28 mouse cellular contexts compared by ENCODE assay signal in the genomic region with DNA sequence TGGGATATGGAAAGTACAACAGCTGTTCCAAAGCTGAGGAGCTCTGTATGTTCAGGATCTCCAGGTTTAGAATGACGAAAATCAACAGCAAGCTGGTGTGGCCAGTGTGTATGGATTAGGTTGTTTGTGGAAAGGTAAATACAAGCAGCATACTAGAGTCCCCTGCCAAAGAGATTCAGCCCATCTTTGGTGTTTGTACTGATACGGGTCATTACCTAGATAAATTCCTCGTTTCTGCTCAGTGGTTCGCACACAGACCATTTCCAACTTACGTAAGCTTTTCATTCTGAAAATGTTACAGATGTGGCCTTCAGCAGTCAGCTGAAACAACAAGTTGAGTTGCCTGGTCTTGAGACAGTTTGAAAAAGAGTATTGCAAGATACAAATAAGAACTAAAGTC.
A peak's percentile ranks its signal among the peaks of the same experiment; 100 is the strongest.
DNase-seq lines count a peak whose midpoint lies in the region; ATAC-seq and TF ChIP-seq lines count a peak whose summit lies in the region.
"Had no signal": no experiment of that assay in that cellular context is flagged by ENCODE, and none has a peak within 500 bp of the region (broad histone marks: within the 10 kb centered on the region; RNA-seq: fewer than 3 reads in every experiment).

No protein-coding gene starts in this region.

- 0 out of 2 replicates have a peak, but pooled peaks have one; percentile 36 for ATAC-seq in kidney, embryonic 15.5 days (replicated peaks; ENCODE audit: low FRiP score)
- ATAC-seq in kidney, postnatal 0 days (replicated peaks; ENCODE audit: low FRiP score, low read depth): 0 out of 2 replicates have a peak, but pooled peaks have one; percentile 25
- ATAC-seq: activated CD4-positive, CD25-positive, alpha-beta regulatory T cell, adult 4 months; CD4-positive, CD25-positive, alpha-beta regulatory T cell, adult 4 months; forebrain, embryonic 14.5 days; forebrain, postnatal 0 days; hindbrain, embryonic 16.5 days had no signal

- TF ChIP-seq CTCF in kidney, postnatal 0 days (IDR thresholded peaks at IDR 0.05; ENCODE audit: low read depth): no peak

- DNase-seq in kidney, adult 11 months: peak; percentile 8
- no peak for DNase-seq in kidney, postnatal 14 days
- DNase-seq in kidney, adult 9 months: peak; percentile 33
- no peak for DNase-seq in kidney, adult 18-20 months
- DNase-seq in kidney, postnatal 0 days (ENCODE audit: low spot score): peak; percentile 30
- DNase-seq in spleen, adult 18-20 months: no peak
- DNase-seq in right cerebral cortex, postnatal 10 days (ENCODE audit: low spot score in 2 of 2): no peak
- DNase-seq: adrenal gland, adult 8-10 months; adrenal gland, postnatal 25 days; cerebellum, adult 11-12 months; cerebellum, adult 8-10 months; cerebellum, postnatal 10 days; cerebellum, postnatal 36 days; forebrain, postnatal 0 days; gastrocnemius, postnatal 25 days; heart, adult 18-20 months; heart, postnatal 10 days; heart, postnatal 36 days had no signal

- WGBS in kidney, embryonic 15.5 days: 51% methylated on average over 5 of the region's 5 CpGs
- WGBS in kidney, postnatal 0 days: 50% methylated on average over 5 of the region's 5 CpGs

- no peak overlapping the region for H3K9ac ChIP-seq in kidney, embryonic 15.5 days
- H3K9ac ChIP-seq in kidney, postnatal 0 days (ENCODE audit: low read depth, low read length): no peak overlapping the region
- H3K9ac ChIP-seq: forebrain, postnatal 0 days; heart, embryonic 12.5 days; heart, embryonic 15.5 days; hindbrain, embryonic 13.5 days had no signal

- H3K4me2 ChIP-seq in kidney, embryonic 15.5 days: no peak overlapping the region
- no peak overlapping the region for H3K4me2 ChIP-seq in kidney, postnatal 0 days (ENCODE audit: low read length)
- H3K4me2 ChIP-seq: heart, embryonic 12.5 days; heart, embryonic 15.5 days; hindbrain, embryonic 13.5 days had no signal

- H3K27me3 ChIP-seq in kidney, embryonic 15.5 days: no peaks in the 10 kb centered on the region
- no peaks in the 10 kb centered on the region for H3K27me3 ChIP-seq in kidney, postnatal 0 days (ENCODE audit: insufficient read depth, low read length)
- H3K27me3 ChIP-seq: heart, embryonic 12.5 days; heart, embryonic 15.5 days; hindbrain, embryonic 13.5 days had no signal

- no peaks in the 10 kb centered on the region for H3K36me3 ChIP-seq in kidney, embryonic 15.5 days
- H3K36me3 ChIP-seq in kidney, postnatal 0 days (ENCODE audit: insufficient read depth, low read length): no peaks in the 10 kb centered on the region
- H3K36me3 ChIP-seq: forebrain, embryonic 10.5 days; heart, embryonic 12.5 days; heart, embryonic 15.5 days; hindbrain, embryonic 10.5 days; hindbrain, embryonic 13.5 days had no signal

- no peaks in the 10 kb centered on the region for H3K9me3 ChIP-seq in kidney, embryonic 15.5 days (replicated peaks)
- H3K9me3 ChIP-seq in kidney, postnatal 0 days (replicated peaks; ENCODE audit: low read length): no peaks in the 10 kb centered on the region
- H3K9me3 ChIP-seq: forebrain, embryonic 10.5 days; heart, embryonic 12.5 days; heart, embryonic 15.5 days; hindbrain, embryonic 10.5 days; hindbrain, embryonic 13.5 days had no signal

- H3K27ac ChIP-seq in kidney, embryonic 15.5 days: no peak overlapping the region
- H3K27ac ChIP-seq in kidney, postnatal 0 days: no peak overlapping the region
- H3K27ac ChIP-seq: forebrain, embryonic 10.5 days; heart, embryonic 15.5 days; hindbrain, embryonic 10.5 days; hindbrain, embryonic 13.5 days had no signal

- H3K4me1 ChIP-seq in kidney, embryonic 15.5 days: no peaks in the 10 kb centered on the region
- no peaks in the 10 kb centered on the region for H3K4me1 ChIP-seq in kidney, postnatal 0 days (replicated peaks; ENCODE audit: insufficient read depth, low read length)
- H3K4me1 ChIP-seq: forebrain, embryonic 10.5 days; heart, embryonic 12.5 days; heart, embryonic 15.5 days; hindbrain, embryonic 10.5 days; hindbrain, embryonic 13.5 days had no signal

- H3K4me3 ChIP-seq in kidney, embryonic 15.5 days (replicated peaks): no peak overlapping the region
- no peak overlapping the region for H3K4me3 ChIP-seq in kidney, postnatal 0 days (replicated peaks; ENCODE audit: low read depth, low read length)
- H3K4me3 ChIP-seq: forebrain, embryonic 10.5 days; heart, embryonic 12.5 days; heart, embryonic 15.5 days; hindbrain, embryonic 10.5 days; hindbrain, embryonic 13.5 days had no signal

Comparison
In these comparisons a context has a peak if more than half of its experiments do, and no peak if none do; other contexts are left out.
1. DNase-seq: peak in kidney, adult 11 months (single experiment), kidney, adult 9 months (single experiment) and kidney, postnatal 0 days (single experiment); none in kidney, postnatal 14 days (single experiment), kidney, adult 18-20 months (single experiment), spleen, adult 18-20 months (0 of 2) and right cerebral cortex, postnatal 10 days (0 of 2).